Mouse (Mus musculus): Measurements from ENCODE around the gene Specc1l. TPM values are rescaled to one million over a fixed set of nuclear protein-coding genes. Genes with fewer than 3 reads are reported as not detected.
A peak's percentile ranks its signal among the peaks of the same experiment; 100 is the strongest.

Gene Specc1l
- polyA plus RNA-seq, 1 experiment from 2014 or later, result 52.1 TPM

DNA sequence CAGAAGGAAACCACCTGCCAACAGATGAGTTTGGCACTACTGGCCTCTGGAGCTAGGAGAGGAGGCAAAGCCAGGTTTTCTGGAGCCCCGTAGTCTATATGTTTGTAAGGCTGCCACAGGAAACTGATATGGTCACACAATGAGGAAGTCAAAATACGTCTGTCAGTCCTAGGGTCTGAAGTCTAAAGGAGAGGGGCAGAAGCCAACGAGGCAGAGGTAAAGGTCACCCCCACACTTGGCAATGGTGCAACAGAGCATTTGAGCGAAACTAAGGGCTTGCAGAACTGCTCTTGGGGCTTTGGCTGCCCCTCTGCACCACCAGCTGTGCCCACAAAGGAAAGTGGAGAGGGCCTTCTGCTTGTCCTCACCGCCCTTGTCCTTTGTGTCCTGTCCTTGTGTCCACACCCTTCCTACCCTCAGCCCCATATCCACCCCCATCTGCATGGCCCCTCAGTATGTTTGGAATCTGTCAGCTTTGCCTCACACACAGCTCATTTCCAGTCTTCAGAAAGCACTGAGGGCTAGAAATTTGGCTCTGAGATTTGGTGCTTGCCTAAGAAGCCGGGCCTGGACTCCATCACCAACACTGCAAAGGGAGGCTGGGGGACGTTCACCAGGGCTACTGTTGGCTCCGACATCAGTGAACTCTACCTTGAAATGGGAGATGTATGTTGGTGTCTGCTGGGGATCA is 24.4 kb upstream of the Specc1l start:
- H3K36me3 ChIP-seq, result peaks cover 22% of the 10 kb centered on the region; the same call in 1 of the 2 replicates
- H3K27ac ChIP-seq (replicated peaks), result no peak overlapping the region
- H3K4me3 ChIP-seq, result no peak overlapping the region
- H3K4me2 ChIP-seq (replicated peaks), result no peak overlapping the region
- ATAC-seq (ENCODE audit: low FRiP score, low read depth), result no peak
- no peaks in the 10 kb centered on the region for H3K4me1 ChIP-seq
- no peaks in the 10 kb centered on the region for H3K27me3 ChIP-seq
- H3K9me3 ChIP-seq, result no peaks in the 10 kb centered on the region
- H3K9ac ChIP-seq (replicated peaks), result no peak overlapping the region
- 85% methylated on average over 8 of the region's 8 CpGs for WGBS

DNA sequence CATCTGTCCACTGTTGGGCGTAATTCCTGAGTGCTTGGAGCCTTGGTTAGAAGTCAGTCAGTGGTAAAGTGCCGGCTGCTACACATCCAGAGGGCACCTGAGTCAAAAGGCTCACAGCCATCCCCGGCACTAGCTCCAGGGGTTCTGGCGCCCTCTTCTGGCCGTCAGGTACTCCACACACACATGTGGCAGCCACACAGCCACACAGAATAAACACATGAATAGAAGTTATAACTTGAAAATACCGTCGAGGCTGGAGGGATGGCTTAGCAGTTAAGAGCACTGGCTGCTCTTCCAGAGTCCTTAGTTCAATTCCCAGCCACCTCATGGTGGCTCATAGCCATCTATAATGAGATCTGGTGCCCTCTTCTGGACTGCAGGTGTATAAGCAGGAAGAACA is 20.2 kb upstream of the Specc1l start:
- H3K4me1 ChIP-seq, result no peaks in the 10 kb centered on the region
- H3K27ac ChIP-seq (replicated peaks), result no peak overlapping the region
- no peak overlapping the region for H3K9ac ChIP-seq (replicated peaks)
- peaks cover 5% of the 10 kb centered on the region; the same call in 1 of the 2 replicates for H3K9me3 ChIP-seq
- no peak overlapping the region for H3K4me2 ChIP-seq (replicated peaks)
- no peaks in the 10 kb centered on the region for H3K36me3 ChIP-seq
- WGBS, result 49% methylated on average over 7 of the region's 7 CpGs
- ATAC-seq (ENCODE audit: low FRiP score, low read depth), result no peak
- H3K27me3 ChIP-seq, result no peaks in the 10 kb centered on the region
- H3K4me3 ChIP-seq, result no peak overlapping the region

DNA sequence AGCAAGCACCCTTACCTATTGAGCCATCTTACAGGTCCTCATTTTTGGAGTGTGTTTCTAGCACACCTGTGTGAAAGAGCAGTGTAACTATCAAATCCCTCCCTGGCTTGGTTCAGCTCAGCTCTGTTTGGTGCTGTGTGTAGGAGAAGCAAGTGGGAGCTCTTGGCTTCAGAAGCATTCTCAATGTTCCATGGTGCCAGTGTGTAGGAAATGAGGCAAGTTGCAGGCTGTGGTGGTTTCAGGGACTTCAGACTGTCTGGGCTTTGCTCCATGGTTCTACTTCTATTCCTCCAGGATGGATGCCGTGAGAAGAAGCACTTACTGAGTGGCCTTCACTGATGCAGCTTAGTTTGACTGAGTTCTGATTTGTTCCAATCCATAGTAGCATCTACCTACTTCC is 14.1 kb upstream of the Specc1l start:
- 80% methylated on average over 1 of the region's 1 CpGs for WGBS

DNA sequence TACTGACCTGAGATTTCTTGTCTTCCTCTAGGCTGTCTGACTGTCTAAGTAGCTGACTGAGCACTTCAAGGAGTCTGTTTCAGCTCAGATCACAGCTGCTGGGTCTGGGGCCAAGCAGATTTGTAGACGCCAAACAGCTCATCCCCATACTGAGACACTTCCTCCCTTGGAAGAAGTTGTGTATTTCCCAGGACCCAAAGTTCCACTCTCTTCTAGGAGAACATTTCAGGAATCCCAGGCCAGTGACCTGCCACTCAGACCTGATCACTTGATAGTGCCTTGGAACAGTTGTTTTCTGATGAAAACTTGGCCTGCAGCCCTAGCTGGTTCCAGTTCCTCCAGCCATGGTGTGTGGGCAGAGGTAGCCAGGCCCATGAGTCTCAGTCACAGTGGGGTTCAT is 11.1 kb upstream of the Specc1l start:
- Histone ChIP-seq H3K4me1 (no peaks in the 10 kb centered on the region), H3K4me2 (replicated peaks) (no peak overlapping the region), H3K9ac (replicated peaks) (no peak overlapping the region), H3K36me3 (no peaks in the 10 kb centered on the region), H3K9me3 (no peaks in the 10 kb centered on the region), H3K4me3 (no peak overlapping the region), H3K27me3 (no peaks in the 10 kb centered on the region), H3K27ac (replicated peaks) (no peak overlapping the region)
- WGBS, result 88% methylated on average over 1 of the region's 1 CpGs
- ATAC-seq (ENCODE audit: low FRiP score, low read depth), result no peak

More for the DNA sequence above, 14.1 kb upstream of the Specc1l start:
- no peak overlapping the region for H3K27ac ChIP-seq (replicated peaks)
- H3K4me2 ChIP-seq (replicated peaks), result no peak overlapping the region
- H3K9ac ChIP-seq (replicated peaks), result no peak overlapping the region
- ATAC-seq (ENCODE audit: low FRiP score, low read depth), result no peak
- H3K4me1 ChIP-seq, result no peaks in the 10 kb centered on the region
- no peaks in the 10 kb centered on the region for H3K27me3 ChIP-seq
- no peak overlapping the region for H3K4me3 ChIP-seq
- no peaks in the 10 kb centered on the region for H3K36me3 ChIP-seq
- peaks cover 3% of the 10 kb centered on the region; the same call in 1 of the 2 replicates for H3K9me3 ChIP-seq

DNA sequence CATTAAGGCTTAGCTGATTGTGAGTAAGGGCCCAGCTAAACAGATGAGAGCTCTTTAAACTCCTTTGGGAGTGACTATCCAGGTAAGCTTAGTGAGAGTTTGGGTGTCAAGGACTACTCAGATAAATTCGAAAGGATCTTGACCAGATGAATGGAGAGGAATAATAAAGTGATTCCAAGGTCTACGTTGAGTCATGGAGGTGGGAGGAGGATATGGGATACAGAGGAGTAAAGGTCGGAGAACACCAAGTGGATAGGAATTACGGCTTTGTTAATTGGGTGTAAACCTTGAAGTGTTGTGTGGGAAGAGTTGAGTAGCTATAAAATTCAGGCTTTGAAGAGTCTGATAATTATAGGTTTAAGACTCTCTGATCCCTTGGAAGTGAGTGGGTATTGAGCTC is 5.7 kb upstream of the Specc1l start:
- no peaks in the 10 kb centered on the region for H3K9me3 ChIP-seq
- H3K27ac ChIP-seq (replicated peaks), result no peak overlapping the region
- no peak for ATAC-seq (ENCODE audit: low FRiP score, low read depth)
- H3K27me3 ChIP-seq, result no peaks in the 10 kb centered on the region
- no peak overlapping the region for H3K4me2 ChIP-seq (replicated peaks)
- H3K4me1 ChIP-seq, result no peaks in the 10 kb centered on the region
- 86% methylated on average over 4 of the region's 4 CpGs for WGBS
- no peak overlapping the region for H3K9ac ChIP-seq (replicated peaks)
- no peaks in the 10 kb centered on the region for H3K36me3 ChIP-seq
- no peak overlapping the region for H3K4me3 ChIP-seq

DNA sequence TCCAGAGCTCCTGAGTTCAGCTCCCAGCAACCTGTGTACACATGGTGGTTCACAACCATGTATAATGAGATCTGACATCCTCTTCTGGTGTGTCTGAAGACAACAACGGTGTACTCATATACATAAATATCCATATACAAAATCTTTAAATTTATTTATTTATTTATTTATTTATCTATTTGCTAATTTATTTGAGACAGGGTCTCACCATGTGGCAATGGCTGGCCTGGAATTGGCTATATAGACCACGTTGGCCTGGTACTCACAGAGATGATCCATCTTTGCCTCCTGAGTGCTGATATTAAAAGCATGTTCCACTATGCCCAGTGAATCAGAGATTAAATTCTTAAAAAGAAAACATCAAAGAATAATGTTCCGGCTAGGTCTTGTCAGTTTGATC is 1.0 kb upstream of the Specc1l start:
- Histone ChIP-seq H3K4me2 (replicated peaks) (no peak overlapping the region), H3K9ac (replicated peaks) (no peak overlapping the region), H3K36me3 (no peaks in the 10 kb centered on the region), H3K27ac (replicated peaks) (no peak overlapping the region), H3K9me3 (no peaks in the 10 kb centered on the region), H3K4me3 (no peak overlapping the region), H3K4me1 (peaks cover 5% of the 10 kb centered on the region), H3K27me3 (no peaks in the 10 kb centered on the region)
- 97% methylated on average over 3 of the region's 3 CpGs for WGBS
- no peak for ATAC-seq (ENCODE audit: low FRiP score, low read depth)

DNA sequence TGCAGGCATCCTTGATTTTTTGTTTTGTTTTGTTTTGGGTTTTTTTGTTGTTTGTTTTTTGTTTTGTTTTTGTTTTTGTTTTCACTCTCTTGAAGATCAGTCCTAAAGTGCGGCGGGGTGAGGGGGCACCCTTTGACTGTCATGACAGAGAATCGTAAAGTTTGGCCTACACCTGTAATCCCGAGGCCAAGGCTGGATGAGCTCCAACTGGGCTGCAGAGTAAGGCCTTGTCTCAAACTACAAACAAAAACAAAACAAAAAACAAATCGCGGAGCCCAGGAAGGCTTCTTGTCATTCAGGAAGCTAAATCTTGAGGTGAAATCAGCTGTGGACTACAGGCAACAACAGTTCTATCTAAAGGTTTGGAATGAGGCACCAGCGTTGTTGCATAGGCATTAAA is 1.1 kb downstream of the Specc1l start:
- no peak for ATAC-seq (ENCODE audit: low FRiP score, low read depth)
- Histone ChIP-seq H3K4me3 (peak overlapping the region; percentile 78), H3K36me3 (no peaks in the 10 kb centered on the region), H3K9me3 (no peaks in the 10 kb centered on the region), H3K27me3 (no peaks in the 10 kb centered on the region), H3K27ac (replicated peaks) (peak overlapping the region; percentile 99; the same call in 1 of the 2 replicates), H3K4me2 (replicated peaks) (peak overlapping the region; percentile 75), H3K4me1 (peaks cover 5% of the 10 kb centered on the region), H3K9ac (replicated peaks) (peak overlapping the region; percentile 90)
- WGBS, result 54% methylated on average over 7 of the region's 7 CpGs

DNA sequence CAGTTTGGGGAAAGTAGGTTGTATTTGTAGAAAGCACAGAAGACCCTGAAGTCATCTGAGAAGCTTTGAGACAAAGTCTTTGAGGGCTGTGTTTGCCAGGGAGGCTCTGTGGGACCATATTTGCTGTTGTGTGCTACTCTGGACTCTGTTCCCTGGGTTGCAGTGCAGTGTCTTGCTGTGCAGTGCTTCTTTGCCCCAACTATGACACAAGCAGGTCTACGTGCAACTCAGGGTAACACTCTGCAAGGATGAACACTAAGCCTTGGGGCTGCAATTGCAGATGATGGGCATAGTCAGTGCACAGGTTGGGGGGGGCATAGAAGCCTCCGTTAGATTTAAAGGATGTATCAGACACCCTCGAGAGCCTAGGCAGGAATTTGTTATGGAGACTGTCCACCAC is 8.8 kb downstream of the Specc1l start:
- Histone ChIP-seq H3K4me1 (no peaks in the 10 kb centered on the region), H3K9me3 (no peaks in the 10 kb centered on the region), H3K4me2 (replicated peaks) (no peak overlapping the region), H3K36me3 (no peaks in the 10 kb centered on the region), H3K27me3 (no peaks in the 10 kb centered on the region), H3K27ac (replicated peaks) (no peak overlapping the region), H3K4me3 (no peak overlapping the region), H3K9ac (replicated peaks) (no peak overlapping the region)
- no peak for ATAC-seq (ENCODE audit: low FRiP score, low read depth)
- 93% methylated on average over 3 of the region's 3 CpGs for WGBS

DNA sequence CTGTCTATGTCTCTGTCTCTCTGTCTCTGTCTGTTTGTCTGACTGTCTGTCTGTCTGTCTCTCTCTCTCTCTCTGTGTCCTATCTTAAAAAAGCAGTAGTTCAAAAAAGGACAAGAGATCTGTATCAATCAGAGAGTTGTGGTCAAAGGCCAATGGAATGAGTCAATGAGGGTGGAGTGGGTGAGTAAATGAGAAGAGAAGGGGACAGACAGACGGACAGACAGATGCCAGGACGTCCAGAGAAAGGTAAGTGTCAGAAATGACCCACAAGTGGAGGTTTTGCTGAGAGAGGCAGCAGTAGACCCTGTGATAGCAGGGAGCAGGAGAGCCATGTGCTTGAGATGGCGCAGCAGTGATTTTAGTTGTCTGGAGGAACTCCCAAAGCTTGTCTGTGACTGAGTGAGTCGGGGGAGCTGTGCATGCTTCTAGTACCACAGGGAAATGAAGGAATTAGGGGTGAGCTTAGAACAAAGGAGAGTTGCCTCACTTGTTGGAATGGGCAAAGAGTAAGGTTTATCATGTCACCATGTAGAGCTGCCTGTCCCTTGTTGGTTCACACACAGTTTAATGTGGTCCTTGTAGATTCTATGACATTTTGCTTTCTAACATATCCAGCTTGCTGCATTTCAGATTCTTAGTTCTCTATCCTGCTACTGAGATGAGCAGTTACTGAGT is 10.2 kb downstream of the Specc1l start:
- no peak for ATAC-seq (ENCODE audit: low FRiP score, low read depth)
- Histone ChIP-seq H3K9me3 (no peaks in the 10 kb centered on the region), H3K27me3 (no peaks in the 10 kb centered on the region), H3K36me3 (no peaks in the 10 kb centered on the region), H3K4me3 (no peak overlapping the region), H3K4me2 (replicated peaks) (no peak overlapping the region), H3K4me1 (0 out of 2 replicates have a peak, but pooled peaks cover 3% of the 10 kb centered on the region), H3K27ac (replicated peaks) (no peak overlapping the region), H3K9ac (replicated peaks) (no peak overlapping the region)
- 76% methylated on average over 4 of the region's 4 CpGs for WGBS

DNA sequence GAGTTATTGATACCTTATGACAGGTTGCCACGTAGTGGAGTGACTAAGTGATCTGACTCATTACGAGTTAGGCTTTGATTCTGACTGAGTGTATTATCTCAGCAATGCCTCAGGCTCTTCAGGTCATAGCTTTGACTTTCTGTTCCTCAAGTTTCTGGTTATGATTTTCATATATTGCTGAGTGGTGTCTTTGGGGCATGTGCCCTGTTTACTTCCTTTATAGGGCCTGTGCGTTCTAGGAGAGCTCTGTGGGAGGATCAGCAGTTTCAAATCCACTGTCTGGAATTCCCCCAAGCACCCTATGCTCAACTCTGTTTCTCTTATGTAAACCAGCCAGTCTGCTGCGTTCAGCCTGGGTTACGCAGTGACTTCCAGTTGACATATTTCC is 10.7 kb downstream of the Specc1l start:
- H3K4me3 ChIP-seq, result no peak overlapping the region
- no peaks in the 10 kb centered on the region for H3K27me3 ChIP-seq
- 0 out of 2 replicates have a peak, but pooled peaks cover 3% of the 10 kb centered on the region for H3K4me1 ChIP-seq
- no peak overlapping the region for H3K9ac ChIP-seq (replicated peaks)
- WGBS, result 82% methylated on average over 5 of the region's 5 CpGs
- no peak overlapping the region for H3K27ac ChIP-seq (replicated peaks)
- H3K36me3 ChIP-seq, result no peaks in the 10 kb centered on the region
- no peak overlapping the region for H3K4me2 ChIP-seq (replicated peaks)
- ATAC-seq (ENCODE audit: low FRiP score, low read depth), result no peak
- H3K9me3 ChIP-seq, result no peaks in the 10 kb centered on the region

DNA sequence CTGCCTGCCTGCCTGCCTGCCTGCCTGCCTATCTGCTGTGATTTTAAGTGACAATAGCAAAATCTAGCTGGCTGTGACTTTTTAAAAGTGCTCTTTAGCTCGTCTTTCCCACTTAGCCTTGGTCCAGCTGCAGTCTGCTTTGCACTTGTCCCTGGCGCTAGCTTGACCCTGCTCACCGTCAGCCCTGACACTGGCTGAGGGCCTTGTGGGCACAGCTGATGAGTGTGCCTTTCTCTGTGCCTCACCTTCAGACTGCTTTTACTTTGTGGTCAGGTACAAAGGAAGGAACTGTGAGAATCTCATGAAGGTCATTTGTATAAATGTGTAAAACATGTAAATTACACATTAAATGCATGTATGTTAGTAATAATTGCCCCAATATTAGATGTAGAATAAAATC is 12.3 kb downstream of the Specc1l start:
- ATAC-seq (ENCODE audit: low FRiP score, low read depth), result no peak
- Histone ChIP-seq H3K4me3 (no peak overlapping the region), H3K4me1 (0 out of 2 replicates have a peak, but pooled peaks cover 3% of the 10 kb centered on the region), H3K27ac (replicated peaks) (no peak overlapping the region), H3K27me3 (no peaks in the 10 kb centered on the region), H3K4me2 (replicated peaks) (no peak overlapping the region), H3K9me3 (no peaks in the 10 kb centered on the region), H3K36me3 (no peaks in the 10 kb centered on the region), H3K9ac (replicated peaks) (no peak overlapping the region)
- 78% methylated on average over 3 of the region's 3 CpGs for WGBS

DNA sequence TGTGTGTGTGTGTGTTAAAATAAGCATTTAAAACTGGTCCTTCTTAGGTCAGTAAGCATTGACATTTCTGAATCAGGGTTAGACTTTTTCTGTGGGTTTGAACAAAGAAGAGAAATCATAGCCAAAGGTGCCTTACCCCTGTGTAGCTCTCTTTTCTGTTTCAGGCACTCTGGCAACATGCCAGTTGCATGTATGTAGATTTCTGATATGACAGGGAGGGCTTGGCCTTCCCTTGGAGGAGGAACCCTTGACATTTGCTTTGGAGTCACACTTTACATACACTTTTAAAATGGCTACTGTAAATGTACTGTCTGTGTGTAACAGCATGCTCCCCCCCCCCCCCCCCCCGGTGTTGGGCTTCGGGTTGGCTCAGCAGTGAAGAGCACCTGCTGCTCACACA is 12.8 kb downstream of the Specc1l start:
- ATAC-seq (ENCODE audit: low FRiP score, low read depth), result no peak
- Histone ChIP-seq H3K4me3 (no peak overlapping the region), H3K4me2 (replicated peaks) (no peak overlapping the region), H3K9me3 (no peaks in the 10 kb centered on the region), H3K27ac (replicated peaks) (no peak overlapping the region), H3K36me3 (no peaks in the 10 kb centered on the region), H3K27me3 (no peaks in the 10 kb centered on the region), H3K4me1 (0 out of 2 replicates have a peak, but pooled peaks cover 3% of the 10 kb centered on the region), H3K9ac (replicated peaks) (no peak overlapping the region)
- no CpG with 5 or more reads among the region's 2 CpGs for WGBS

Measured in midbrain, embryonic 12.5 days (tissue).